Mouse (Mus musculus): ENCODE data around the gene Uba5. TPM values are rescaled to one million over a fixed set of nuclear protein-coding genes. Genes with fewer than 3 reads are reported as not detected.
A peak's percentile ranks its signal among the peaks of the same experiment; 100 is the strongest.

The Uba5 gene
- polyA plus RNA-seq, 1 experiment from 2014 or later, result 42.5 TPM

GRCm38 (mm10) chr9:104027186-104027585 lies 35.7 kb downstream of the Uba5 start:
- Histone ChIP-seq H3K4me3 (ENCODE audit: low read depth, low read length) (no peak overlapping the region), H3K9me3 (replicated peaks; ENCODE audit: control insufficient read depth, low read length) (peaks cover 3% of the 10 kb centered on the region; the same call in 1 of the 2 replicates), H3K27ac (ENCODE audit: low read depth, low read length) (no peak overlapping the region), H3K27me3 (ENCODE audit: control insufficient read depth, insufficient read depth, low read length) (no peaks in the 10 kb centered on the region), H3K4me2 (no peak overlapping the region), H3K9ac (ENCODE audit: low read depth, low read length) (no peak overlapping the region), H3K4me1 (ENCODE audit: control insufficient read depth, insufficient read depth, low read length) (no peaks in the 10 kb centered on the region), H3K36me3 (ENCODE audit: control insufficient read depth, insufficient read depth, low read length) (peaks cover 20% of the 10 kb centered on the region)
- whole genome bisulfite sequencing (ENCODE audit: insufficient replicate concordance), result 93% methylated on average over 8 of the region's 8 CpGs
- ATAC-seq (replicated peaks; ENCODE audit: insufficient number of reproducible peaks, low FRiP score, low TSS enrichment), result no peak

- WGBS (ENCODE audit: insufficient replicate concordance), result 85% methylated on average over 10 of the region's 10 CpGs
- no peaks in the 10 kb centered on the region for H3K4me1 ChIP-seq (ENCODE audit: control insufficient read depth, insufficient read depth, low read length)
- H3K27me3 ChIP-seq (ENCODE audit: control insufficient read depth, insufficient read depth, low read length), result no peaks in the 10 kb centered on the region
- H3K9ac ChIP-seq (ENCODE audit: low read depth, low read length), result no peak overlapping the region
- H3K9me3 ChIP-seq (replicated peaks; ENCODE audit: control insufficient read depth, low read length), result no peaks in the 10 kb centered on the region
- no peak overlapping the region for H3K4me2 ChIP-seq
- H3K4me3 ChIP-seq (ENCODE audit: low read depth, low read length), result no peak overlapping the region
- H3K36me3 ChIP-seq (ENCODE audit: control insufficient read depth, insufficient read depth, low read length), result peaks cover 24% of the 10 kb centered on the region
- no peak for ATAC-seq (replicated peaks; ENCODE audit: insufficient number of reproducible peaks, low FRiP score, low TSS enrichment)
- no peak overlapping the region for H3K27ac ChIP-seq (ENCODE audit: low read depth, low read length)
Observed at GRCm38 (mm10) chr9:104021026-104021425, 41.9 kb downstream of the Uba5 start.

DNA sequence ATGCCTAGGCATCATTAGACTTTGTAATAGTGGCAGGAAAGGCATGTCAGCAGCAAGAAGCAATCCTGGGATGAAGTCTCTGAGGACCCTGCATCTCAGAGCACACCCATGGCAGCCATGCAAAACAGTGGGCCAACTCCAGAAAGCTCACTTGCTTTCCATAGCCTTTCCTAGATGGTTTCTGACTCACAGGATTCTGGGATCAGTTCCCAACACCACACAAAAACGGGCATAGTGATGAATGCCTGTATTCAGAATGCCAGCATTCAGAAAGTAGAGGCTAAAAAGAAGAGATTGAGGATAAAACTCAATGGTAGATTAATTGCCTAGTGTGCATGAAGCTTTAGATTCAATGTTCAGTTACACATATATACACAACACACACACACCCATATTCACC lies 48.4 kb downstream of the Uba5 start:
- no peak for ATAC-seq (replicated peaks; ENCODE audit: insufficient number of reproducible peaks, low FRiP score, low TSS enrichment)
- H3K9me3 ChIP-seq (replicated peaks; ENCODE audit: control insufficient read depth, low read length), result no peaks in the 10 kb centered on the region
- H3K4me2 ChIP-seq, result no peak overlapping the region
- H3K9ac ChIP-seq (ENCODE audit: low read depth, low read length), result no peak overlapping the region
- H3K27ac ChIP-seq (ENCODE audit: low read depth, low read length), result no peak overlapping the region
- no peak overlapping the region for H3K4me3 ChIP-seq (ENCODE audit: low read depth, low read length)
- no peaks in the 10 kb centered on the region for H3K4me1 ChIP-seq (ENCODE audit: control insufficient read depth, insufficient read depth, low read length)
- no peaks in the 10 kb centered on the region for H3K27me3 ChIP-seq (ENCODE audit: control insufficient read depth, insufficient read depth, low read length)
- H3K36me3 ChIP-seq (ENCODE audit: control insufficient read depth, insufficient read depth, low read length), result 0 out of 2 replicates have a peak, but pooled peaks cover 15% of the 10 kb centered on the region
- 48% methylated on average over 1 of the region's 1 CpGs for WGBS (ENCODE audit: insufficient replicate concordance)

DNA sequence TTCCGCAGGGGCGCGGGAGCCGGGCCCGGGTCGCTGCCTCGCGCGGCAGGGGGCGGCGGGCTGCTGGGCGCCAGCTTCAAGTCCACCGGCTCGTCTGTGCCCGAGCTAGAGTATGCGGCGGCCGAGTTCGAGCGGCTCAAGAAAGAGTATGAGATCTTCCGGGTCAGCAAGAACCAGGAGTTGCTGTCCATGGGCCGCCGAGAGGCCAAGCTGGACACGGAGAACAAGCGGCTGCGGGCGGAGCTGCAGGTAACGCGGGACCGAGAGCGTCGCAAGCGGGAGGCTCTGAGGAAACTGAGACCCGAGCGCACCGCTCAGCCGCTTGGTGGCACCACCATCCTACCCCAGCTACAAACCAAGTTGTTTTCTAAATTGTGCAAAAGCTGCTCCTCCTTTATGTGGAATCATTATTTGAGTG lies 60.0 kb downstream of the Uba5 start:
- WGBS (ENCODE audit: insufficient replicate concordance), result under 1% methylated on average over 37 of the region's 37 CpGs
- ATAC-seq (replicated peaks; ENCODE audit: insufficient number of reproducible peaks, low FRiP score, low TSS enrichment), result peak; percentile 51
- Histone ChIP-seq H3K27me3 (ENCODE audit: control insufficient read depth, insufficient read depth, low read length) (no peaks in the 10 kb centered on the region), H3K27ac (ENCODE audit: low read depth, low read length) (peak overlapping the region; percentile 58; the same call in 1 of the 2 replicates), H3K4me3 (ENCODE audit: low read depth, low read length) (peak overlapping the region; percentile 65), H3K4me1 (ENCODE audit: control insufficient read depth, insufficient read depth, low read length) (peaks cover 11% of the 10 kb centered on the region), H3K9ac (ENCODE audit: low read depth, low read length) (peak overlapping the region; percentile 73), H3K4me2 (peak overlapping the region; percentile 82), H3K36me3 (ENCODE audit: control insufficient read depth, insufficient read depth, low read length) (no peaks in the 10 kb centered on the region), H3K9me3 (replicated peaks; ENCODE audit: control insufficient read depth, low read length) (no peaks in the 10 kb centered on the region)

GRCm38 (mm10) chr9:104001921-104002859 lies 60.7 kb downstream of the Uba5 start, which contains the start of gene Nphp3:
Nphp3 (plus strand) TSS chr9:104002544.
- H3K27ac ChIP-seq (ENCODE audit: low read depth, low read length), result peak within 1 kb of the TSS; percentile 74
- under 1% methylated on average over 55 of the region's 55 CpGs for WGBS (ENCODE audit: insufficient replicate concordance)

DNA sequence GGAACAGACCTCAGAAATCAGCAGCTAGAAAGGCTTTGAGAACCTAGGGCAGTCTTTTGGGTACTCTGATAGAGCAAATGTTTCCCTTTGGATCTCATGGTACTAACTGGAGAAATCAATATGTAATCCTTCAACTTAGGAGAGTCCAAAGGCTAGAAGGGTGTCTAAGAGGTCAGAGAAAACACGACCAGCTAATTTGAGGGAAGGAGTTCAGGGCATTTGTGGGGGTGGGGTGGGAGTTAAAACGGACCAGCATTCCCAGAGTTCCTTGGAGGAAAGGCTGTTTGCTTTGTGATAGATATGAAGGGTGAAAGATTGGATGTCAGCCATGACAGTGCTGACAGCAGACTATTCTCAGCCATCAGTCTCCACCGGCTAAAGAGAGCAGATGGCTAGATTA lies 62.3 kb downstream of the Uba5 start:
- Histone ChIP-seq H3K9ac (ENCODE audit: low read depth, low read length) (no peak overlapping the region), H3K9me3 (replicated peaks; ENCODE audit: control insufficient read depth, low read length) (no peaks in the 10 kb centered on the region), H3K27ac (ENCODE audit: low read depth, low read length) (no peak overlapping the region), H3K4me2 (no peak overlapping the region), H3K4me3 (ENCODE audit: low read depth, low read length) (no peak overlapping the region), H3K4me1 (ENCODE audit: control insufficient read depth, insufficient read depth, low read length) (peaks cover 11% of the 10 kb centered on the region), H3K27me3 (ENCODE audit: control insufficient read depth, insufficient read depth, low read length) (no peaks in the 10 kb centered on the region), H3K36me3 (ENCODE audit: control insufficient read depth, insufficient read depth, low read length) (no peaks in the 10 kb centered on the region)
- 10% methylated on average over 3 of the region's 3 CpGs for WGBS (ENCODE audit: insufficient replicate concordance)
- ATAC-seq (replicated peaks; ENCODE audit: insufficient number of reproducible peaks, low FRiP score, low TSS enrichment), result no peak

More at GRCm38 (mm10) chr9:104001921-104002859, 60.7 kb downstream of the Uba5 start, which contains the start of gene Nphp3:
- H3K27me3 ChIP-seq (ENCODE audit: control insufficient read depth, insufficient read depth, low read length), result no peaks in the 10 kb centered on the region
- H3K9ac ChIP-seq (ENCODE audit: low read depth, low read length), result peak within 1 kb of the TSS; percentile 73
- no peaks in the 10 kb centered on the region for H3K9me3 ChIP-seq (replicated peaks; ENCODE audit: control insufficient read depth, low read length)
- no peaks in the 10 kb centered on the region for H3K36me3 ChIP-seq (ENCODE audit: control insufficient read depth, insufficient read depth, low read length)
- H3K4me2 ChIP-seq, result peak within 1 kb of the TSS; percentile 82
- peak within 1 kb of the TSS; percentile 65 for H3K4me3 ChIP-seq (ENCODE audit: low read depth, low read length)
- peak; percentile 98 for ATAC-seq (replicated peaks; ENCODE audit: insufficient number of reproducible peaks, low FRiP score, low TSS enrichment)
- peaks cover 11% of the 10 kb centered on the region for H3K4me1 ChIP-seq (ENCODE audit: control insufficient read depth, insufficient read depth, low read length)

Other genes with a start within 250 kb of the Uba5 start
- 4.1 and 5.0 TPM in 2 replicates for gene Nphp3, start 60.6 kb downstream of the Uba5 start, polyA plus RNA-seq (2014; fragmentation: Nextera tagmentation; extraction: Ambion mirVana)
- not detected in 2 replicates for gene Gm28305, start 22.5 kb downstream of the Uba5 start, polyA plus RNA-seq (2014; fragmentation: Nextera tagmentation; extraction: Ambion mirVana)
- gene Acad11, start 243 bp upstream of the Uba5 start, polyA plus RNA-seq (2014; fragmentation: Nextera tagmentation; extraction: Ambion mirVana), result 8.6 and 13.7 TPM in 2 replicates
- 0.31 and 0.48 TPM in 2 replicates for gene Ackr4, start 63.8 kb upstream of the Uba5 start, polyA plus RNA-seq (2014; fragmentation: Nextera tagmentation; extraction: Ambion mirVana)
- 24.2 and 31.9 TPM in 2 replicates for gene Dnajc13, start 199.8 kb upstream of the Uba5 start, polyA plus RNA-seq (2014; fragmentation: Nextera tagmentation; extraction: Ambion mirVana)

All from heart, embryonic 11.5 days (tissue).